Mouse (Mus musculus) limb, embryonic 14.5 days (tissue): ENCODE data around the gene Olfr1247. TPM values are rescaled to one million over a fixed set of nuclear protein-coding genes. Genes with fewer than 3 reads are reported as not detected.
"Not testable (repeated sequence)": the region's sequence is repeated elsewhere in the genome, so short reads cannot be mapped to it uniquely, and the experiment has no call there.

Source experiments
- ATAC-seq: fragments of 200-750 bp; cut with Nextera tagmentation; 2 replicates; pipeline ENCODE4 v1.8.0; 2017; ENCODE audit warnings: low read depth, moderate number of reproducible peaks, moderate TSS enrichment; ENCODE audit not compliant: low FRiP score
- DNase-seq: peaks from one replicate; pipeline ENCODE4 v3.0.0-alpha.2; 2015; ENCODE audit warnings: low spot score
- H3K27ac ChIP-seq: fragments of 300-500 bp; sonication (generic); replicated peaks from 2 replicates; pipeline ENCODE4 v1.5.1; 2014; ENCODE audit warnings: low read depth, mild to moderate bottlenecking, low read length, moderate library complexity, mixed read lengths
- H3K27me3 ChIP-seq: fragments of 300-500 bp; sonication (generic); 2 replicates; pipeline ENCODE4 v1.6.1; 2014; ENCODE audit warnings: low read length, mixed read lengths; ENCODE audit not compliant: control insufficient read depth, insufficient read depth
- H3K36me3 ChIP-seq: fragments of 300-500 bp; sonication (generic); 2 replicates; pipeline ENCODE4 v1.6.1; 2014; ENCODE audit warnings: mild to moderate bottlenecking, low read length, moderate library complexity, mixed read lengths; ENCODE audit not compliant: control insufficient read depth, insufficient read depth
- H3K4me1 ChIP-seq: fragments of 300-500 bp; sonication (generic); 2 replicates; pipeline ENCODE4 v1.6.1; 2014; ENCODE audit warnings: antibody characterized with exemption, low read length, mixed read lengths; ENCODE audit not compliant: control insufficient read depth, insufficient read depth
- H3K4me2 ChIP-seq: fragments of 300-500 bp; sonication (generic); replicated peaks from 2 replicates; pipeline ENCODE4 v1.6.1; 2014; ENCODE audit warnings: low read depth, mild to moderate bottlenecking, low read length, moderate library complexity; ENCODE audit not compliant: severe bottlenecking
- H3K4me3 ChIP-seq: fragments of 300-500 bp; sonication (generic); replicated peaks from 2 replicates; pipeline ENCODE4 v1.5.1; 2014; ENCODE audit warnings: low read length
- H3K9ac ChIP-seq: fragments of 300-500 bp; sonication (generic); 2 replicates; pipeline ENCODE4 v1.6.1; 2014; ENCODE audit warnings: mild to moderate bottlenecking, low read depth, low read length, moderate library complexity; ENCODE audit not compliant: severe bottlenecking
- H3K9me3 ChIP-seq: fragments of 300-500 bp; sonication (generic); 2 replicates; pipeline ENCODE4 v1.6.1; 2016; ENCODE audit warnings: low read length; ENCODE audit not compliant: control insufficient read depth
- POLR2A ChIP-seq: fragments of 200-500 bp; IDR thresholded peaks from 2 replicates; pipeline ENCODE4 v1.8.0; 2012; ENCODE audit warnings: inconsistent platforms, mild to moderate bottlenecking, moderate library complexity, borderline replicate concordance; ENCODE audit not compliant: insufficient read depth, insufficient read length; ENCODE audit errors: extremely low read depth
- WGBS: fragments of 180-500 bp; shearing (Covaris S2); extraction: QIAGEN DNeasy Blood & Tissue Kit; methylation state at CpG from one replicate; pipeline ENCODE4 v1.1.7; 2014; 5-methylcytosine and 5-hydroxymethylcytosine counted together
- polyA plus RNA-seq, 2 experiments: library from polyadenylated mRNA; depleted of rRNA in 1 of 2; stranded (reverse) in 1 of 2; unstranded in 1 of 2; fragments of >200 nt; fragmentation: Nextera tagmentation in 1 of 2; extraction: Ambion mirVana in 1 of 2; gene quantifications; 2 replicates each; pipeline versions ENCODE4 v1.2.1 to v1.2.3; 2012 to 2014

Olfr1247 gene
- polyA plus RNA-seq (2012; rRNA removed): not detected in 2 replicates
- not detected in 2 replicates for polyA plus RNA-seq (2014; fragmentation: Nextera tagmentation; extraction: Ambion mirVana)

- Histone ChIP-seq H3K9me3 (no peaks in the 10 kb centered on the region), H3K4me1 (no peaks in the 10 kb centered on the region), H3K36me3 (no peaks in the 10 kb centered on the region), H3K4me3 (no peak within 1 kb of the TSS), H3K27ac (no peak within 1 kb of the TSS), H3K4me2 (no peak within 1 kb of the TSS), H3K9ac (no peak within 1 kb of the TSS), H3K27me3 (no peaks in the 10 kb centered on the region)
- WGBS: 83% methylated on average over 2 of the region's 2 CpGs
- TF ChIP-seq POLR2A: no peak
- ATAC-seq (no peak), DNase-seq (no peak)
Measured at GRCm38 (mm10) chr2:89614030-89614429, at the start of gene Olfr1247. Gene Olfr1247, minus strand, starts transcription at chr2:89614130.

GRCm38 (mm10) chr2:89661367-89661766, 47.4 kb upstream of the Olfr1247 start, which contains the start of gene Olfr1250:
Gene Olfr1250, minus strand, starts transcription at chr2:89661467.
- Histone ChIP-seq H3K27me3 (no peaks in the 10 kb centered on the region), H3K4me3 (no peak within 1 kb of the TSS), H3K9me3 (no peaks in the 10 kb centered on the region), H3K4me2 (no peak within 1 kb of the TSS), H3K27ac (no peak within 1 kb of the TSS), H3K9ac (no peak within 1 kb of the TSS), H3K36me3 (no peaks in the 10 kb centered on the region), H3K4me1 (no peaks in the 10 kb centered on the region)
- ATAC-seq (no peak), DNase-seq (no peak)
- TF ChIP-seq POLR2A: no peak

GRCm38 (mm10) chr2:89634883-89635282, 21.0 kb upstream of the Olfr1247 start, which contains the start of gene Olfr1249:
Gene Olfr1249, minus strand, starts transcription at chr2:89634983.
- DNase-seq: no peak
- no peaks in the 10 kb centered on the region for H3K36me3 ChIP-seq
- H3K27me3 ChIP-seq: no peaks in the 10 kb centered on the region
- WGBS: 90% methylated on average over 2 of the region's 2 CpGs
- TF ChIP-seq POLR2A: no peak
- H3K4me2 ChIP-seq: no peak within 1 kb of the TSS
- H3K9ac ChIP-seq: no peak within 1 kb of the TSS
- no peaks in the 10 kb centered on the region for H3K9me3 ChIP-seq
- H3K4me3 ChIP-seq: no peak within 1 kb of the TSS
- H3K4me1 ChIP-seq: no peaks in the 10 kb centered on the region
- ATAC-seq: no peak
- no peak within 1 kb of the TSS for H3K27ac ChIP-seq

GRCm38 (mm10) chr2:89618145-89618544, 4.2 kb upstream of the Olfr1247 start, which contains the start of gene Olfr1248:
Gene Olfr1248, minus strand, starts transcription at chr2:89618245.
- not testable (repeated sequence) for H3K9ac ChIP-seq, H3K4me2 ChIP-seq, H3K27me3 ChIP-seq, DNase-seq, H3K36me3 ChIP-seq, H3K4me1 ChIP-seq, ATAC-seq, H3K9me3 ChIP-seq, H3K4me3 ChIP-seq, H3K27ac ChIP-seq
- WGBS: 85% methylated on average over 1 of the region's 1 CpGs

GRCm38 (mm10) chr2:89593057-89593456, 20.9 kb downstream of the Olfr1247 start, which contains the start of gene Olfr1246:
Gene Olfr1246, minus strand, starts transcription at chr2:89593157.
- Histone ChIP-seq H3K9ac (no peak within 1 kb of the TSS), H3K27me3 (no peaks in the 10 kb centered on the region), H3K4me2 (no peak within 1 kb of the TSS), H3K36me3 (no peaks in the 10 kb centered on the region), H3K4me1 (no peaks in the 10 kb centered on the region), H3K27ac (no peak within 1 kb of the TSS), H3K4me3 (no peak within 1 kb of the TSS), H3K9me3 (no peaks in the 10 kb centered on the region)
- DNase-seq (no peak), ATAC-seq (no peak)
- TF ChIP-seq POLR2A: no peak
- WGBS: 74% methylated on average over 2 of the region's 2 CpGs

DNA sequence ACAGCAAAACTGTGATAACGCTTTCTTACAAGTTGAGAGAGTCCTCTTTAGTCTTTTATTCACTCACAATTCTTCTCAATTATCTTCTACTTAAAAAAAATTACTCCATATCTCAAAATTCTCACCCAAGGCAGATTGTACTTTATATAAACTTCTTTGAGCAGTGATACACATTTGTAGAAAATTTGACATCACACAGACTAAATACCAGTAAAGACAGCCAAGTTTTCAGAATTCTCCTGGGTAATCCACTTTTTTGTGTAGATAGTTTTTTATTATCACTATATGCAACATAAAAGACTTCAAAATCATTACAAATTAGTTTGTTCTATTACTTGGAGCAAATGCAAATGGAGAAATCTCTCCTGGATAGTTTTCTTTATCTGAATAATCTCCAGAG, 35.6 kb downstream of the Olfr1247 start, which contains the start of gene Olfr1245:
Olfr1245 (minus strand) TSS at position 101 of the 400 bp plus-strand sequence.
- ATAC-seq (no peak), DNase-seq (no peak)
- Histone ChIP-seq H3K27ac (no peak within 1 kb of the TSS), H3K36me3 (no peaks in the 10 kb centered on the region), H3K4me2 (no peak within 1 kb of the TSS), H3K4me1 (no peaks in the 10 kb centered on the region), H3K9me3 (no peaks in the 10 kb centered on the region), H3K27me3 (no peaks in the 10 kb centered on the region), H3K9ac (no peak within 1 kb of the TSS), H3K4me3 (no peak within 1 kb of the TSS)
- no peak for TF ChIP-seq POLR2A
- WGBS: 88% methylated on average over 1 of the region's 1 CpGs

- not testable (repeated sequence) for H3K27me3 ChIP-seq, H3K4me2 ChIP-seq, H3K36me3 ChIP-seq, H3K9ac ChIP-seq, H3K4me3 ChIP-seq, H3K9me3 ChIP-seq, H3K27ac ChIP-seq, H3K4me1 ChIP-seq, ATAC-seq, DNase-seq
- 56% methylated on average over 2 of the region's 2 CpGs for WGBS
Measured at GRCm38 (mm10) chr2:89562706-89563105, 51.2 kb downstream of the Olfr1247 start.
